Mouse (Mus musculus) bone marrow, adult 2 months (tissue): ENCODE data around the gene Lysmd1. TPM values are rescaled to one million over a fixed set of nuclear protein-coding genes. Genes with fewer than 3 reads are reported as not detected.

ENCODE experiments used
- H3K27ac ChIP-seq: fragments of 200-500 bp; 2 replicates; pipeline ENCODE4 v1.5.1; 2012; ENCODE audit warnings: low read depth, mild to moderate bottlenecking, control low read depth, inconsistent platforms, low read length; ENCODE audit not compliant: control insufficient read depth, poor library complexity, insufficient read depth
- H3K4me1 ChIP-seq: fragments of 200-500 bp; 2 replicates; pipeline ENCODE4 v1.6.1; 2011; ENCODE audit warnings: low read length; ENCODE audit not compliant: control insufficient read depth, insufficient read depth
- H3K4me3 ChIP-seq: fragments of 200-500 bp; replicated peaks from 2 replicates; pipeline ENCODE3; 2011; ENCODE audit warnings: mild to moderate bottlenecking, low read depth, low read length, control low read depth; ENCODE audit not compliant: control insufficient read depth
- CTCF ChIP-seq: fragments of 200-500 bp; IDR thresholded peaks from 2 replicates; pipeline ENCODE4 v1.5.1; 2011; ENCODE audit warnings: low read length, control low read depth; ENCODE audit not compliant: control insufficient read depth, insufficient read depth
- POLR2A ChIP-seq: fragments of 200-500 bp; IDR thresholded peaks from 2 replicates; pipeline ENCODE4 v1.6.1; 2011; ENCODE audit warnings: low read depth, mild to moderate bottlenecking, control low read depth, low read length, borderline replicate concordance; ENCODE audit not compliant: control insufficient read depth
- WGBS: fragments of 180-500 bp; shearing (Covaris S2); methylation state at CpG from one replicate; pipeline ENCODE4 v1.1.7; 2018; 5-methylcytosine and 5-hydroxymethylcytosine counted together
- polyA plus RNA-seq: library from polyadenylated mRNA; stranded (reverse); fragments of >200 nt; gene quantifications from 2 replicates; pipeline ENCODE4 v1.2.4, GENCODE M21; 2011; ENCODE audit warnings: low replicate concordance; ENCODE audit not compliant: missing spikeins, insufficient read depth, insufficient read length

The Lysmd1 gene
- polyA plus RNA-seq, 1 experiment, result 10.9 TPM

- no peak for TF ChIP-seq CTCF
- TF ChIP-seq POLR2A, result peak; percentile 34; the same call in 1 of the 2 replicates
- Histone ChIP-seq H3K27ac (peak overlapping the region; percentile 96), H3K4me1 (peaks cover 3% of the 10 kb centered on the region), H3K4me3 (peak overlapping the region; percentile 81)
- WGBS, result 5% methylated on average over 9 of the region's 9 CpGs
Measured at GRCm38 (mm10) chr3:95141474-95141873, 7.6 kb downstream of the Lysmd1 start.

GRCm38 (mm10) chr3:95141952-95142616, 8.2 kb downstream of the Lysmd1 start, which contains the start of gene Tnfaip8l2:
Gene Tnfaip8l2, minus strand, starts transcription at chr3:95142360.
- peaks cover 3% of the 10 kb centered on the region for H3K4me1 ChIP-seq
- H3K4me3 ChIP-seq, result peak within 1 kb of the TSS; percentile 81
- 19% methylated on average over 10 of the region's 10 CpGs for WGBS
- TF ChIP-seq CTCF, result no peak
- TF ChIP-seq POLR2A, result peak; percentile 46; the same call in 1 of the 2 replicates
- H3K27ac ChIP-seq, result peak within 1 kb of the TSS; percentile 96

- no peak overlapping the region; the same call in 1 of the 2 replicates for H3K27ac ChIP-seq
- H3K4me3 ChIP-seq, result peak overlapping the region; percentile 9
- 10% methylated on average over 5 of the region's 5 CpGs for WGBS
- TF ChIP-seq CTCF (peak; percentile 98), POLR2A (0 out of 2 replicates have a peak, but pooled peaks have one; percentile 27)
- peaks cover 3% of the 10 kb centered on the region for H3K4me1 ChIP-seq
Measured at GRCm38 (mm10) chr3:95142617-95143011, 8.7 kb downstream of the Lysmd1 start.

DNA sequence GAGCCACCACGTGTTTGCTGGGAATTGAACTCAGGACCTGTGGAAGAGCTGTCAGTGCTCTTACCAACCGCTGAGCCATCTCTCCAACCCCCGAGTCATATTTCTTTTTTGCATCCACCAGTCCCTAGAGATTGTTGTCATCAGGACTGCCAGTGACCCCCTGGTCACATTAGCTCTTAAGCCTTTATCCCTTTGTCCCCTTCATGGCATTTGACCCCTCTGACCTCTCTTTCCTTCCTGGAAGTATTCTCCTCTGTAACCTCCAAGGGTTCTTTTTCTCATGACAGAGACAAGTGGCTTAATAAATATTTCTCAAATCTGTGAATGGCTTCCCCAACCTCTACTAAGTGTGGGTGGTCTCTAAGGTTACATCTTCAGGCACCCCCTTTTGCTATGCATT, 14.0 kb downstream of the Lysmd1 start:
- WGBS, result 84% methylated on average over 3 of the region's 3 CpGs
- TF ChIP-seq CTCF, result no peak
- TF ChIP-seq POLR2A, result no peak

GRCm38 (mm10) chr3:95153874-95154273, 20.0 kb downstream of the Lysmd1 start:
- TF ChIP-seq POLR2A, result no peak
- TF ChIP-seq CTCF, result peak; percentile 71
- 28% methylated on average over 4 of the region's 4 CpGs for WGBS
- no peaks in the 10 kb centered on the region for H3K4me1 ChIP-seq
- no peak overlapping the region for H3K4me3 ChIP-seq
- H3K27ac ChIP-seq, result no peak overlapping the region

More for the DNA sequence above, 14.0 kb downstream of the Lysmd1 start:
- H3K4me1 ChIP-seq, result no peaks in the 10 kb centered on the region
- H3K27ac ChIP-seq, result no peak overlapping the region
- no peak overlapping the region for H3K4me3 ChIP-seq

DNA sequence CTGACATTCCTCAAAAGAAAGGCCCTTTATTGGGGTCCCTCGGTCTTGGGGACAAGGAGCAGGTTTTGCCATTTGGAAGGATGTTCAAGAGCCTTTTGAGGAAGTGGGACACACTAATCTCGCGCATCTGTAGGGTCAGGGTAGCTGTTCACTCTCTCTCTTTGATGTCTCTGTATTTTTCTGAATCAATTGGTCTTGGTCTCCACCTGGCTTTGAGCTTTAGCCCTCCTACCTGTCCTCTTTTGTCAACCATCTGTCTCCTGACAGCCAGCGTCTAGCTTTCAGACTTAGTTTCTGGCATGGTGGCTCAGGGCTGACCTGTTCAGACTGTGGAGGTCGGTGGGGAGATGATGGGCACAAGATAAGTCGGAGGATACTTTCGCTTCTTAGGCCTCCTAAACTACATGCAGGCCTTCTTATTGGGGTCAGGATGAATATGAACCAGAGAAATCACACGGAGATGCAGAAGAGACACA, 25.7 kb downstream of the Lysmd1 start:
- no peaks in the 10 kb centered on the region for H3K4me1 ChIP-seq
- H3K27ac ChIP-seq, result no peak overlapping the region
- WGBS, result 21% methylated on average over 8 of the region's 8 CpGs
- peak overlapping the region; percentile 72 for H3K4me3 ChIP-seq
- no peak for TF ChIP-seq CTCF
- no peak for TF ChIP-seq POLR2A

DNA sequence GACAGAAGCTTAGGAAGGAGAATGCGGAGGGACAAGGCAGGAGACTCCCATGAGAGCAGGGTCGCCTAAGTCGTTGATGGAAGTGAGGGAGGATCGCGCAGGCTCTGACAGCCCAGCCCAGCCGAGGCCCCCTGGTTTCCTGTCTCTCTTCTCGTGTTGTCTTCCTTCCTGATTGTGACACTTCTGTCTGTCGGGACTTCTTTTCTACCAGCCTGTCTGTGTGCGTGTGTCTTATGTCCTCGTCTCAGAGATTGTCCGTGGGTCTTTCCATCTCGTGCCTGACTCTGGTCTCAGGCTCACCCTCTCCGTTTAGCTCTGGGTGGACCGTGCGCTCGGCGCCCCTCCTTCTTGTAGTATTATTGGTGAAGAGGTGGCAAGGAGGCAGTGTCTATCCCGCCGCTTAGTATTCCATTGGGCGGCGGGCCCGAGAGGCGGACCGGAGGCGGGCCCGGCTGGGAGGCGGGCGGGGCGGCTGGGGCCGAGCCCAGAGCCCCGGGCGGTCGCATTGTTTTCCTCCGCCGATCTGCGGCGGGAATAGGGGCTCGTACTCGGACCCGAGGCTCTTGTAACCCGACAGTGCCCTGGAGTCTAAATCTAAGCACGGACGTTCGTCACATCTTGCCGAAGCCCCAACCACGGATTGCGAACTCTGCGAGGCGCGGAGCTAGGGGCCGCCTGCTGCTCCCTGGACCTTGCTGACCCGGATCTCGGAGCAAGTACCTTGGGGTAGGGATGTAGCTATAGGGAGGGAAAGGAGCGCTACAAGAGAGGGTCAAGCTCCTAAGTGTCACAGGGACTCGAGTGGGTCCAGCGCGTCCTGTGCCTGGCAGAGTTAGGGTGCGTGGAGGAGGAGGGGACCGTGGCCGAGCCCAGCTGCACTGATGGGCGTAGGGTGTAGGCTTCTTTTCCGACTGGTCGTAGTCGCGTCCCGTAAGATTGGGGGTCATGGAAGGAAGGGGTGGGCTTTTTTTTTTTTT, 26.4 kb downstream of the Lysmd1 start, which contains the start of gene Sema6c:
Gene Sema6c, plus strand, starts transcription at position 471 of the 977 bp plus-strand sequence.
- WGBS, result under 1% methylated on average over 66 of the region's 66 CpGs
- Histone ChIP-seq H3K27ac (no peak within 1 kb of the TSS), H3K4me1 (no peaks in the 10 kb centered on the region), H3K4me3 (peak within 1 kb of the TSS; percentile 72)
- TF ChIP-seq POLR2A (no peak), CTCF (no peak)

GRCm38 (mm10) chr3:95161041-95161551, 27.2 kb downstream of the Lysmd1 start:
- Histone ChIP-seq H3K4me1 (no peaks in the 10 kb centered on the region), H3K27ac (no peak overlapping the region), H3K4me3 (no peak overlapping the region)
- no peak for TF ChIP-seq CTCF
- TF ChIP-seq POLR2A, result no peak
- WGBS, result 7% methylated on average over 30 of the region's 30 CpGs
